In the genomic region with DNA sequence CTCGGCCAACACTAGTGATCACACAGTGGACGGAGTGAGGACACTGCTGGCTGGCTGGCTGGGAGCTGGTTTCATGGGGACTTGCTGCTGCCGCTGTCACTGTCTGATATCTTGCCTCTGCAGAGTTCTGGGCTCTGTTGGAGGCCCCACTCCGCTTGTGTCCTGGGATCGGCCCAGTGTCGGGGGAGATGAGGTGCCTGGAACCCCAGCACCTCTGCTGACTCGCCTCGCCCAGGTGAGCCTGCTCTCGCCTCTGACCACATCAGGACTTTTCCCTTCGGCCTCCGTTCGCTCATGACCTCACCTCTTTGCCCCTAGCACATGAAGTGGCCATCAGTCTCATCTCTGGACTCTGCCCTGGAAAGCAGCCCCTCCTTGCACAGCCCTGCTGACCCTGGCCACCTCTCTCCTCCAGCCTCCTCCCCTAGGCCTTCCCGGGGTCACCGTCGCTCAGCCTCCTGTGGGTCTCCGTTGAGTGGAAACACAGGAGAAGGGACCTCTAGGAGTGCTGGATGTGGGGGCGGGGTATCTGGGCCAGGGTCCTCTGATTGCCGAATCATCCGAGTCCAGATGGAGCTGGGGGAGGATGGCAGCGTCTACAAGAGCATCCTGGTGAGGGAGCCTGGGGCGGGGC, we compare ENCODE assay signal across 23 mouse cellular contexts. TPM values are rescaled to one million over a fixed set of nuclear protein-coding genes. Genes with fewer than 3 reads are reported as not detected.
A peak's percentile ranks its signal among the peaks of the same experiment; 100 is the strongest.
DNase-seq lines count a peak whose midpoint lies in the region; ATAC-seq and TF ChIP-seq lines count a peak whose summit lies in the region.
"Had no signal": no experiment of that assay in that cellular context is flagged by ENCODE, and none has a peak within 500 bp of the region (broad histone marks: within the 10 kb centered on the region; RNA-seq: fewer than 3 reads in every experiment).

No protein-coding gene starts in this region.

- no peak overlapping the region for H3K4me3 ChIP-seq in heart, embryonic 11.5 days (ENCODE audit: low read depth, low read length)
- H3K4me3 ChIP-seq in midbrain, embryonic 10.5 days: peak overlapping the region; percentile 23; the same call in 1 of the 2 replicates
- H3K4me3 ChIP-seq in midbrain, embryonic 16.5 days (ENCODE audit: low read depth, low read length): no peak overlapping the region
- H3K4me3 ChIP-seq in E14TG2a.4 (replicated peaks; ENCODE audit: low read length): peak overlapping the region; percentile 56
- H3K4me3 ChIP-seq in embryonic facial prominence, embryonic 10.5 days: 0 out of 2 replicates have a peak overlapping the region, but pooled peaks have one; percentile 16
- H3K4me3 ChIP-seq: embryonic facial prominence, embryonic 12.5 days; embryonic facial prominence, embryonic 15.5 days; heart, adult 2 months; heart, embryonic 10.5 days; hindbrain, embryonic 12.5 days; hindbrain, embryonic 15.5 days had no signal

- 82% methylated on average over 21 of the region's 21 CpGs for WGBS in heart, embryonic 11.5 days (ENCODE audit: insufficient replicate concordance)
- WGBS in midbrain, embryonic 10.5 days: 89% methylated on average over 21 of the region's 21 CpGs
- 90% methylated on average over 21 of the region's 21 CpGs for WGBS in midbrain, embryonic 16.5 days
- WGBS in embryonic facial prominence, embryonic 10.5 days: 86% methylated on average over 21 of the region's 21 CpGs

- no peak for ATAC-seq in heart, embryonic 11.5 days (replicated peaks; ENCODE audit: insufficient number of reproducible peaks, low FRiP score, low TSS enrichment)
- no peak for ATAC-seq in midbrain, embryonic 16.5 days
- ATAC-seq: activated CD4-positive, CD25-positive, alpha-beta regulatory T cell, adult 4 months; CD4-positive, CD25-positive, alpha-beta regulatory T cell, adult 4 months; forebrain, embryonic 14.5 days had no signal

- no peaks in the 10 kb centered on the region for H3K27me3 ChIP-seq in heart, embryonic 11.5 days (ENCODE audit: control insufficient read depth, insufficient read depth, low read length)
- H3K27me3 ChIP-seq in midbrain, embryonic 10.5 days (ENCODE audit: low read depth, poor library complexity, severe bottlenecking): no peaks in the 10 kb centered on the region
- no peaks in the 10 kb centered on the region for H3K27me3 ChIP-seq in midbrain, embryonic 16.5 days (ENCODE audit: control insufficient read depth, insufficient read depth, low read depth, low read length)
- no peaks in the 10 kb centered on the region for H3K27me3 ChIP-seq in E14TG2a.4 (ENCODE audit: insufficient read depth, low read length)
- peaks cover 3% of the 10 kb centered on the region; the same call in 1 of the 2 replicates for H3K27me3 ChIP-seq in embryonic facial prominence, embryonic 10.5 days (replicated peaks; ENCODE audit: low read depth, poor library complexity, severe bottlenecking)
- H3K27me3 ChIP-seq: embryonic facial prominence, embryonic 12.5 days; embryonic facial prominence, embryonic 15.5 days; hindbrain, embryonic 12.5 days; hindbrain, embryonic 15.5 days had no signal

- H3K27ac ChIP-seq in heart, embryonic 11.5 days (ENCODE audit: low read depth, low read length): no peak overlapping the region
- no peak overlapping the region for H3K27ac ChIP-seq in midbrain, embryonic 10.5 days (replicated peaks)
- H3K27ac ChIP-seq in midbrain, embryonic 16.5 days (ENCODE audit: low read length): no peak overlapping the region
- no peak overlapping the region for H3K27ac ChIP-seq in embryonic facial prominence, embryonic 10.5 days (replicated peaks)
- H3K27ac ChIP-seq: embryonic facial prominence, embryonic 12.5 days; embryonic facial prominence, embryonic 15.5 days; heart, adult 2 months; heart, embryonic 10.5 days; hindbrain, embryonic 12.5 days; hindbrain, embryonic 15.5 days had no signal

- H3K36me3 ChIP-seq in heart, embryonic 11.5 days (ENCODE audit: control insufficient read depth, insufficient read depth, low read length): peaks cover 25% of the 10 kb centered on the region
- H3K36me3 ChIP-seq in midbrain, embryonic 10.5 days: peaks cover 71% of the 10 kb centered on the region
- peaks cover 10% of the 10 kb centered on the region; the same call in 1 of the 2 replicates for H3K36me3 ChIP-seq in midbrain, embryonic 16.5 days (ENCODE audit: control insufficient read depth, insufficient read depth, low read length)
- peaks cover 72% of the 10 kb centered on the region for H3K36me3 ChIP-seq in E14TG2a.4 (ENCODE audit: insufficient read depth, low read length)
- H3K36me3 ChIP-seq in embryonic facial prominence, embryonic 10.5 days (replicated peaks): peaks cover 73% of the 10 kb centered on the region

- peaks cover 17% of the 10 kb centered on the region for H3K4me1 ChIP-seq in heart, embryonic 11.5 days (ENCODE audit: control insufficient read depth, insufficient read depth, low read length)
- peaks cover 29% of the 10 kb centered on the region for H3K4me1 ChIP-seq in midbrain, embryonic 10.5 days
- H3K4me1 ChIP-seq in midbrain, embryonic 16.5 days (ENCODE audit: control insufficient read depth, insufficient read depth, low read length): peaks cover 14% of the 10 kb centered on the region
- peaks cover 84% of the 10 kb centered on the region for H3K4me1 ChIP-seq in E14TG2a.4 (replicated peaks; ENCODE audit: low read depth, low read length)
- peaks cover 39% of the 10 kb centered on the region for H3K4me1 ChIP-seq in embryonic facial prominence, embryonic 10.5 days

- H3K9me3 ChIP-seq in heart, embryonic 11.5 days (replicated peaks; ENCODE audit: control insufficient read depth, low read length): no peaks in the 10 kb centered on the region
- H3K9me3 ChIP-seq in midbrain, embryonic 10.5 days (replicated peaks): no peaks in the 10 kb centered on the region
- no peaks in the 10 kb centered on the region for H3K9me3 ChIP-seq in midbrain, embryonic 16.5 days (replicated peaks; ENCODE audit: control insufficient read depth, low read length, poor library complexity, severe bottlenecking)
- no peaks in the 10 kb centered on the region for H3K9me3 ChIP-seq in E14TG2a.4 (ENCODE audit: low read length)
- H3K9me3 ChIP-seq in embryonic facial prominence, embryonic 10.5 days: no peaks in the 10 kb centered on the region
- H3K9me3 ChIP-seq: embryonic facial prominence, embryonic 12.5 days; embryonic facial prominence, embryonic 15.5 days; heart, embryonic 10.5 days; hindbrain, embryonic 12.5 days; hindbrain, embryonic 15.5 days had no signal

- no peak overlapping the region for H3K4me2 ChIP-seq in heart, embryonic 11.5 days
- H3K4me2 ChIP-seq in midbrain, embryonic 16.5 days (ENCODE audit: low read length): no peak overlapping the region
- H3K4me2 ChIP-seq: embryonic facial prominence, embryonic 12.5 days; embryonic facial prominence, embryonic 15.5 days; hindbrain, embryonic 12.5 days; hindbrain, embryonic 15.5 days had no signal

- H3K9ac ChIP-seq in heart, embryonic 11.5 days (ENCODE audit: low read depth, low read length): no peak overlapping the region
- H3K9ac ChIP-seq in midbrain, embryonic 16.5 days (ENCODE audit: low read depth, low read length): no peak overlapping the region
- H3K9ac ChIP-seq: embryonic facial prominence, embryonic 12.5 days; embryonic facial prominence, embryonic 15.5 days; hindbrain, embryonic 12.5 days; hindbrain, embryonic 15.5 days had no signal

- no peak for TF ChIP-seq CTCF in E14TG2a.4 (conservative IDR thresholded peaks at IDR 0.05; ENCODE audit: low read length)

- peak; percentile 91 for DNase-seq in heart, adult 11 months
- no peak for DNase-seq in midbrain, embryonic 10.5 days (ENCODE audit: low spot score)
- DNase-seq in embryonic facial prominence, embryonic 10.5 days (ENCODE audit: low spot score): no peak
- DNase-seq in cerebellum, postnatal 36 days: no peak
- DNase-seq in right cerebral cortex, postnatal 25 days: no peak
- DNase-seq: adrenal gland, adult 8-10 months; adrenal gland, postnatal 25 days; cerebellum, adult 11-12 months; cerebellum, adult 8-10 months; cerebellum, postnatal 10 days; gastrocnemius, postnatal 25 days; heart, adult 2 months had no signal

RNA-seq across cellular contexts. Expression of gene Pfdn6, which starts 4.6 kb away (rescaled TPM):
- 147 and 151 TPM in 2 replicates for polyA plus RNA-seq in heart, embryonic 11.5 days (2014; fragmentation: Nextera tagmentation; extraction: Ambion mirVana)
- polyA plus RNA-seq in midbrain, embryonic 10.5 days (2016; fragmentation: Nextera tagmentation; extraction: Ambion mirVana): 214 and 240 TPM in 2 replicates
- polyA plus RNA-seq in midbrain, embryonic 16.5 days (2015; fragmentation: Nextera tagmentation; extraction: Ambion mirVana): 186 and 191 TPM in 2 replicates
- 233 and 235 TPM in 2 replicates for polyA plus RNA-seq in embryonic facial prominence, embryonic 10.5 days (2016; fragmentation: Nextera tagmentation; extraction: Ambion mirVana)

RNA-seq across cellular contexts. Expression of gene Wdr46, which starts 4.9 kb away (rescaled TPM):
- polyA plus RNA-seq in heart, embryonic 11.5 days (2014; fragmentation: Nextera tagmentation; extraction: Ambion mirVana): 18.3 and 19.7 TPM in 2 replicates
- polyA plus RNA-seq in midbrain, embryonic 10.5 days (2016; fragmentation: Nextera tagmentation; extraction: Ambion mirVana): 47.8 and 52.5 TPM in 2 replicates
- 19.2 TPM in 2 replicates for polyA plus RNA-seq in midbrain, embryonic 16.5 days (2015; fragmentation: Nextera tagmentation; extraction: Ambion mirVana)
- 62.1 and 66.0 TPM in 2 replicates for polyA plus RNA-seq in embryonic facial prominence, embryonic 10.5 days (2016; fragmentation: Nextera tagmentation; extraction: Ambion mirVana)

RNA-seq across cellular contexts. Expression of gene Rgl2, which starts 6.2 kb away (rescaled TPM):
- 25.8 and 27.8 TPM in 2 replicates for polyA plus RNA-seq in heart, embryonic 11.5 days (2014; fragmentation: Nextera tagmentation; extraction: Ambion mirVana)
- polyA plus RNA-seq in midbrain, embryonic 10.5 days (2016; fragmentation: Nextera tagmentation; extraction: Ambion mirVana): 43.1 and 46.9 TPM in 2 replicates
- 54.9 and 57.2 TPM in 2 replicates for polyA plus RNA-seq in midbrain, embryonic 16.5 days (2015; fragmentation: Nextera tagmentation; extraction: Ambion mirVana)
- 40.2 and 41.0 TPM in 2 replicates for polyA plus RNA-seq in embryonic facial prominence, embryonic 10.5 days (2016; fragmentation: Nextera tagmentation; extraction: Ambion mirVana)

RNA-seq across cellular contexts. Expression of gene B3galt4, which starts 15.7 kb away (rescaled TPM):
- 2.8 and 5.9 TPM in 2 replicates for polyA plus RNA-seq in heart, embryonic 11.5 days (2014; fragmentation: Nextera tagmentation; extraction: Ambion mirVana)
- 4.1 and 6.4 TPM in 2 replicates for polyA plus RNA-seq in midbrain, embryonic 10.5 days (2016; fragmentation: Nextera tagmentation; extraction: Ambion mirVana)
- polyA plus RNA-seq in midbrain, embryonic 16.5 days (2015; fragmentation: Nextera tagmentation; extraction: Ambion mirVana): 15.2 and 16.6 TPM in 2 replicates
- polyA plus RNA-seq in embryonic facial prominence, embryonic 10.5 days (2016; fragmentation: Nextera tagmentation; extraction: Ambion mirVana): 3.6 and 4.5 TPM in 2 replicates

RNA-seq across cellular contexts. Expression of gene Zbtb22, which starts 19.8 kb away (rescaled TPM):
- polyA plus RNA-seq in heart, embryonic 11.5 days (2014; fragmentation: Nextera tagmentation; extraction: Ambion mirVana): 7.2 and 7.8 TPM in 2 replicates
- 23.5 and 24.1 TPM in 2 replicates for polyA plus RNA-seq in midbrain, embryonic 10.5 days (2016; fragmentation: Nextera tagmentation; extraction: Ambion mirVana)
- 16.8 TPM in 2 replicates for polyA plus RNA-seq in midbrain, embryonic 16.5 days (2015; fragmentation: Nextera tagmentation; extraction: Ambion mirVana)
- polyA plus RNA-seq in embryonic facial prominence, embryonic 10.5 days (2016; fragmentation: Nextera tagmentation; extraction: Ambion mirVana): 19.6 and 21.1 TPM in 2 replicates

Comparison
In these comparisons a context has a peak if more than half of its experiments do, and no peak if none do; other contexts are left out.
1. H3K4me3 ChIP-seq: peak in midbrain, embryonic 10.5 days (single experiment), E14TG2a.4 (single experiment) and embryonic facial prominence, embryonic 10.5 days (single experiment); none in heart, embryonic 11.5 days (single experiment) and midbrain, embryonic 16.5 days (single experiment).